Mouse (Mus musculus) midbrain, embryonic 14.5 days (tissue): Measurements from ENCODE around the gene Pes1. TPM values are rescaled to one million over a fixed set of nuclear protein-coding genes. Genes with fewer than 3 reads are reported as not detected.

ENCODE experiments used
- ATAC-seq: fragments of 200-750 bp; cut with Nextera tagmentation; 2 replicates; pipeline ENCODE4 v1.8.0; 2017; ENCODE audit warnings: moderate number of reproducible peaks, moderate library complexity; ENCODE audit not compliant: low FRiP score, low TSS enrichment
- DNase-seq: peaks from one replicate; pipeline ENCODE4 v3.0.0-alpha.2; 2015
- H3K27ac ChIP-seq: fragments of 300-500 bp; sonication (generic); replicated peaks from 2 replicates; pipeline ENCODE4 v1.5.1; 2014; ENCODE audit warnings: mild to moderate bottlenecking, low read depth, low read length, moderate library complexity
- H3K27me3 ChIP-seq: fragments of 300-500 bp; sonication (generic); 2 replicates; pipeline ENCODE4 v1.6.1; 2014; ENCODE audit warnings: low read length, control low read depth, mixed read lengths; ENCODE audit not compliant: control insufficient read depth, insufficient read depth
- H3K36me3 ChIP-seq: fragments of 300-500 bp; sonication (generic); 2 replicates; pipeline ENCODE4 v1.6.1; 2014; ENCODE audit warnings: low read length, control low read depth; ENCODE audit not compliant: control insufficient read depth, insufficient read depth
- H3K4me1 ChIP-seq: fragments of 300-500 bp; sonication (generic); 2 replicates; pipeline ENCODE4 v1.6.1; 2014; ENCODE audit warnings: mild to moderate bottlenecking, antibody characterized with exemption, low read length, control low read depth; ENCODE audit not compliant: control insufficient read depth, insufficient read depth
- H3K4me2 ChIP-seq: fragments of 300-500 bp; sonication (generic); 2 replicates; pipeline ENCODE4 v1.6.1; 2014; ENCODE audit warnings: mild to moderate bottlenecking, low read length, moderate library complexity
- H3K4me3 ChIP-seq: fragments of 300-500 bp; sonication (generic); replicated peaks from 2 replicates; pipeline ENCODE4 v1.5.1; 2014; ENCODE audit warnings: low read depth, low read length
- H3K9ac ChIP-seq: fragments of 300-500 bp; sonication (generic); replicated peaks from 2 replicates; pipeline ENCODE4 v1.6.1; 2014; ENCODE audit warnings: mild to moderate bottlenecking, low read length, moderate library complexity
- H3K9me3 ChIP-seq: fragments of 300-500 bp; sonication (generic); 2 replicates; pipeline ENCODE4 v1.6.1; 2016; ENCODE audit warnings: low read length, control low read depth, mixed read lengths; ENCODE audit not compliant: control insufficient read depth
- WGBS: fragments of 180-500 bp; shearing (Covaris S2); extraction: QIAGEN DNeasy Blood & Tissue Kit; methylation state at CpG from one replicate; pipeline ENCODE4 v1.1.7; 2014; 5-methylcytosine and 5-hydroxymethylcytosine counted together
- polyA plus RNA-seq: library from polyadenylated mRNA; unstranded; fragments of >200 nt; fragmentation: Nextera tagmentation; extraction: Ambion mirVana; gene quantifications from 2 replicates; pipeline ENCODE4 v1.2.1, GENCODE M21; 2014

Pes1 gene
- polyA plus RNA-seq, 1 experiment from 2014 or later: 54.4 TPM

DNA sequence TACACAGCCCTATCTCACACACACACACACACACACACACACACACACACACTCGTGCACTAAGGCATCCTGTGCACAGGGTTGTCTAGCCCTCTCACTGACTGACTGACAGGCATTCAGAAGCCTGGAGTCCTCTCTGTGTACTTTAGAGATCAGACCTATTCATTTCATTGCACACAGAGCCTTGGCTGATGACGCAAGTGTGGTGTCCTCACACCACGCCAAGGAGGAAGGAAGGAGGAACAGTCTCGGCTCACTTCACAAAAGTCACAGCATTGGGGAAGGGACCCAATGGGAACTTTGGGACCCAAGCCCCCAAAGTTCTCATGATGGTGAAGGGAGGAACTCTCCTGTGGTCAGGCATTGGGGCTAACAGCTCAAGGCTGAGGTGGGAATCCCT is 33.8 kb upstream of the Pes1 start:
- H3K9me3 ChIP-seq: no peaks in the 10 kb centered on the region
- H3K9ac ChIP-seq: no peak overlapping the region
- H3K27me3 ChIP-seq: no peaks in the 10 kb centered on the region
- DNase-seq: no peak
- WGBS: 68% methylated on average over 4 of the region's 4 CpGs
- peaks cover 14% of the 10 kb centered on the region for H3K4me1 ChIP-seq
- no peak overlapping the region for H3K4me3 ChIP-seq
- no peak overlapping the region for H3K4me2 ChIP-seq
- H3K27ac ChIP-seq: no peak overlapping the region
- ATAC-seq: no peak
- H3K36me3 ChIP-seq: no peaks in the 10 kb centered on the region; the same call in 1 of the 2 replicates

DNA sequence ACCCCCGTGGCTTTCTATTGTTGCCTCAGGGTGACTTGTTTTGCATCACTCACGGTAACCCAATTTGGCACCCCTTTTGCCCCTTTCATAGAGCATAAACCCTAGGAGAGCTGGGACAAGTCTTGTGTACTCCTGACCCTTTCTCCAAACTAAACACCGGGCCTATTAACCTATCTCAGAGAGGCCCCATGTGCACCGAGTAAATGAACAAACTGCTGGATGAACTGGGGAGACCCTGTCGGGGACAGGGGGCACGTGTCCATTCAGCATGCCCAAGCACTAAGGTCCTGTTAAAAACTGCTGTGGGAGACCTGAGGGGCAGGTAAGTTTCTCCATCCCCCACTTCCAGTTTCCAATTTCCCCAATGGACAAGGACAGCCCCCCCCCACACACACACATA is 32.8 kb upstream of the Pes1 start:
- Histone ChIP-seq H3K27ac (no peak overlapping the region), H3K4me3 (peak overlapping the region; percentile 39), H3K36me3 (no peaks in the 10 kb centered on the region), H3K9ac (peak overlapping the region; percentile 27; the same call in 1 of the 2 replicates), H3K9me3 (no peaks in the 10 kb centered on the region), H3K27me3 (no peaks in the 10 kb centered on the region), H3K4me1 (peaks cover 14% of the 10 kb centered on the region), H3K4me2 (peak overlapping the region; percentile 59)
- no peak for ATAC-seq
- 20% methylated on average over 6 of the region's 6 CpGs for WGBS
- DNase-seq: no peak

GRCm38 (mm10) chr11:3931511-3932211 is 32.1 kb upstream of the Pes1 start, which contains the start of gene Tcn2:
Tcn2 (minus strand) TSS chr11:3932159.
- peak within 1 kb of the TSS; percentile 27; the same call in 1 of the 2 replicates for H3K9ac ChIP-seq
- no peaks in the 10 kb centered on the region for H3K9me3 ChIP-seq
- no peaks in the 10 kb centered on the region for H3K27me3 ChIP-seq
- DNase-seq (peak; percentile 83), ATAC-seq (peak; percentile 62; the same call in 1 of the 2 replicates)
- peak within 1 kb of the TSS; percentile 39 for H3K4me3 ChIP-seq
- H3K27ac ChIP-seq: no peak within 1 kb of the TSS
- peak within 1 kb of the TSS; percentile 59 for H3K4me2 ChIP-seq
- WGBS: under 1% methylated on average over 26 of the region's 26 CpGs
- no peaks in the 10 kb centered on the region for H3K36me3 ChIP-seq
- H3K4me1 ChIP-seq: peaks cover 14% of the 10 kb centered on the region

DNA sequence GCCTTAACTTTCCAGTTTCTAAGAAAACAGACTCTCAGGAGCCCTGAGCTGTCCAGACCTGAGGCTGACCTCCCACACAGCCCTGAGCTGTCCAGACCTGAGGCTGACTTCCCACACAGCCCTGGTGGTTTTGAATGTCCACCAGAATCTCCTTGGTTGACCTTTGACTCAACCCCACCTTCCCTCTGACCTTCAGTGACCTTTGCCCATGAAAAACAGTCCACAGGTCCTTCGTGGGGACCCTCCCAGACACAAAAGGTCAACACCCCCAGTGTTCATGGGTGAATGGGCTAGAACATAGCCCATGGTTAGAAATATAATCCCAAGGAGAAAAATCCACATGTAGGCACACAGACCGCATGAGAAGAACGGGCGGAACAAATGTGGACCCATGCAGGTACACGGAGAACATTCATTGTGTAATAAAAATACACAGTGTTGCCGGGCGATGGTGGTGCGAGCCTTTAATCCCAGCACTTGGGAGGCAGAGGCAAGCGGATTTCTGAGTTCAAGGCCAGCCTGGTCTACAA is 30.0 kb upstream of the Pes1 start:
- ATAC-seq: no peak
- Histone ChIP-seq H3K4me2 (no peak overlapping the region), H3K27me3 (no peaks in the 10 kb centered on the region)

GRCm38 (mm10) chr11:3935135-3935534 is 28.6 kb upstream of the Pes1 start:
- Histone ChIP-seq H3K36me3 (no peaks in the 10 kb centered on the region), H3K4me1 (peaks cover 14% of the 10 kb centered on the region), H3K9ac (no peak overlapping the region), H3K27ac (no peak overlapping the region), H3K4me3 (no peak overlapping the region), H3K27me3 (no peaks in the 10 kb centered on the region), H3K4me2 (no peak overlapping the region), H3K9me3 (no peaks in the 10 kb centered on the region)
- WGBS: 86% methylated on average over 4 of the region's 4 CpGs
- no peak for DNase-seq
- ATAC-seq: no peak

More for the DNA sequence above, 30.0 kb upstream of the Pes1 start:
- Histone ChIP-seq H3K27ac (no peak overlapping the region), H3K9ac (no peak overlapping the region), H3K4me1 (peaks cover 14% of the 10 kb centered on the region), H3K4me3 (no peak overlapping the region), H3K9me3 (no peaks in the 10 kb centered on the region), H3K36me3 (no peaks in the 10 kb centered on the region)
- DNase-seq: no peak
- 83% methylated on average over 9 of the region's 9 CpGs for WGBS

- peaks cover 8% of the 10 kb centered on the region for H3K4me1 ChIP-seq
- no peaks in the 10 kb centered on the region for H3K36me3 ChIP-seq
- no peak for ATAC-seq
- 89% methylated on average over 3 of the region's 3 CpGs for WGBS
- H3K9ac ChIP-seq: no peak overlapping the region
- no peak for DNase-seq
- H3K9me3 ChIP-seq: no peaks in the 10 kb centered on the region
- H3K27ac ChIP-seq: no peak overlapping the region
- no peaks in the 10 kb centered on the region for H3K27me3 ChIP-seq
- H3K4me2 ChIP-seq: no peak overlapping the region
- H3K4me3 ChIP-seq: no peak overlapping the region
Measured at GRCm38 (mm10) chr11:3936318-3936717, 27.5 kb upstream of the Pes1 start.

DNA sequence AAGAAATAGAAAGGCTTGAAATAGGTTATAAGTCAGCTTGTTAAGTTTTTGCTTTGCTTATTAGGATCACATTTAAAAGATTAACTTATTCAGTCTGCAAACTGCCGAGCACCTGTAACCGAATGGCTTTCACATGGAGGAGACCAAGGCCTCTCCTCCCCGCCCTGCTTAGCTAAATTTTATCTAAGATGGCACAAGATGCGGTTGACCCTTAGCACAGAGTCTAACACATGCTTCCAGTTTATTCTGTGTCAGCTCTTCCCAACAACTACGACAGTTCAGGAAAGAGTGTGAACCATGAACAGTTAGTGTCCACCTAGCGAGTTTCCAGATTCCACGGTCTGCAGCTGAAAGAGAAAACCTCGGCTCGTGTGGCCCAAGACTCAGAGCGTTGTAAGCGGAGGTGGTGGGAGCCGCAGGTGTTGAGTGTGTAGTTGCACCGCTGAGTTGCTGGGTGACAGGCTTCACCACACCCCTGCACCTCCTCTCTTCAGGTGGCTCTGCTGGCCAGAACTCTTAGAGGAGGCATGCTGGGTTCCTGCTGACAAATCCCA is 26.4 kb upstream of the Pes1 start:
- ATAC-seq (no peak), DNase-seq (no peak)
- H3K27ac ChIP-seq: no peak overlapping the region
- peaks cover 2% of the 10 kb centered on the region; the same call in 1 of the 2 replicates for H3K4me1 ChIP-seq
- H3K4me2 ChIP-seq: no peak overlapping the region
- H3K9me3 ChIP-seq: no peaks in the 10 kb centered on the region
- H3K27me3 ChIP-seq: no peaks in the 10 kb centered on the region
- H3K36me3 ChIP-seq: no peaks in the 10 kb centered on the region
- H3K9ac ChIP-seq: no peak overlapping the region
- no peak overlapping the region for H3K4me3 ChIP-seq
- WGBS: 83% methylated on average over 13 of the region's 13 CpGs

- no peak for DNase-seq
- 84% methylated on average over 7 of the region's 7 CpGs for WGBS
- no peak overlapping the region for H3K4me3 ChIP-seq
- no peaks in the 10 kb centered on the region for H3K27me3 ChIP-seq
- H3K9ac ChIP-seq: no peak overlapping the region
- H3K4me1 ChIP-seq: no peaks in the 10 kb centered on the region
- H3K4me2 ChIP-seq: no peak overlapping the region
- no peak for ATAC-seq
- H3K9me3 ChIP-seq: no peaks in the 10 kb centered on the region
- H3K27ac ChIP-seq: no peak overlapping the region
- H3K36me3 ChIP-seq: no peaks in the 10 kb centered on the region
Measured at GRCm38 (mm10) chr11:3941371-3941770, 22.4 kb upstream of the Pes1 start.

DNA sequence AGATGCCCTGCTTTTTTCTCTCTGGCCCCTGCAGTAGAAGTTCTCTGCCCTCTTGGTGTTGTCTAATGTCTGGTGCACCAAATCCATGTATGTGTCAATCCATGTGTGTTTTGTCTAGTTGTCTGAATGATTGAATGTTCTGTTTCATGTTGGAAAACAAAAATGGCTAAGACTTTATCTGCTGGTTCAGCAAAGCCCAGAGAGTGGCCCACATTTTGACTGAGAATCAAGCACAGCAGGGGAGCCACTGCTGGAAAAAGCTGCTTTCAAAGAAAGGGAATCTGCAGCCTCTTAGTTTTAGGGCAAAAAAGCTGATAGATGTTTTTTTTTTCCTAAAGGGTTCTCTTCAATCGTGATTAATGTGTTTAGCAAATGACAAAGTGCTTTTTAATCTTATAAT is 17.4 kb upstream of the Pes1 start:
- Histone ChIP-seq H3K4me2 (no peak overlapping the region), H3K9ac (no peak overlapping the region), H3K27ac (no peak overlapping the region), H3K4me3 (no peak overlapping the region), H3K27me3 (no peaks in the 10 kb centered on the region), H3K36me3 (no peaks in the 10 kb centered on the region), H3K4me1 (no peaks in the 10 kb centered on the region), H3K9me3 (no peaks in the 10 kb centered on the region)
- DNase-seq (no peak), ATAC-seq (no peak)
- WGBS: 7% methylated on average over 1 of the region's 1 CpGs
